Mouse (Mus musculus) hindbrain, embryonic 11.5 days (tissue): ENCODE data around the gene Gm20388. TPM values are rescaled to one million over a fixed set of nuclear protein-coding genes. Genes with fewer than 3 reads are reported as not detected.

Experiments
- ATAC-seq: fragments of 200-750 bp; cut with Nextera tagmentation; 2 replicates; pipeline ENCODE4 v1.8.0; 2017; ENCODE audit warnings: mild to moderate bottlenecking, moderate TSS enrichment, moderate library complexity; ENCODE audit not compliant: low FRiP score
- DNase-seq: peaks from one replicate; pipeline ENCODE4 v3.0.0-alpha.2; 2015; ENCODE audit warnings: low spot score
- H3K27ac ChIP-seq: fragments of 300-500 bp; sonication (generic); 2 replicates; pipeline ENCODE4 v1.5.1; 2014; ENCODE audit warnings: mild to moderate bottlenecking, low read depth, low read length
- H3K27me3 ChIP-seq: fragments of 300-500 bp; sonication (generic); 2 replicates; pipeline ENCODE4 v1.6.1; 2014; ENCODE audit warnings: mild to moderate bottlenecking, low read length, moderate library complexity, mixed read lengths; ENCODE audit not compliant: control insufficient read depth, insufficient read depth
- H3K36me3 ChIP-seq: fragments of 300-500 bp; sonication (generic); 2 replicates; pipeline ENCODE4 v1.6.1; 2014; ENCODE audit warnings: mild to moderate bottlenecking, low read length, moderate library complexity, mixed read lengths; ENCODE audit not compliant: control insufficient read depth, insufficient read depth
- H3K4me1 ChIP-seq: fragments of 300-500 bp; sonication (generic); replicated peaks from 2 replicates; pipeline ENCODE4 v1.6.1; 2014; ENCODE audit warnings: low read length, mixed read lengths; ENCODE audit not compliant: control insufficient read depth, insufficient read depth
- H3K4me2 ChIP-seq: fragments of 300-500 bp; sonication (generic); replicated peaks from 2 replicates; pipeline ENCODE4 v1.6.1; 2014; ENCODE audit warnings: mild to moderate bottlenecking, low read depth, low read length
- H3K4me3 ChIP-seq: fragments of 300-500 bp; sonication (generic); 2 replicates; pipeline ENCODE4 v1.5.1; 2014; ENCODE audit warnings: low read depth, low read length
- H3K9ac ChIP-seq: fragments of 300-500 bp; sonication (generic); 2 replicates; pipeline ENCODE4 v1.6.1; 2014; ENCODE audit warnings: low read depth, low read length
- H3K9me3 ChIP-seq: fragments of 300-500 bp; sonication (generic); 2 replicates; pipeline ENCODE4 v1.6.1; 2016; ENCODE audit warnings: low read length; ENCODE audit not compliant: control insufficient read depth
- WGBS: fragments of 180-500 bp; shearing (Covaris S2); extraction: QIAGEN DNeasy Blood & Tissue Kit; methylation state at CpG from one replicate; pipeline ENCODE4 v1.1.7; 2014; 5-methylcytosine and 5-hydroxymethylcytosine counted together
- polyA plus RNA-seq: library from polyadenylated mRNA; unstranded; fragments of >200 nt; fragmentation: Nextera tagmentation; extraction: Ambion mirVana; gene quantifications from 2 replicates; pipeline ENCODE4 v1.2.1, GENCODE M21; 2014

Gene Gm20388
- polyA plus RNA-seq, 1 experiment from 2014 or later, result 11.8 TPM

DNA sequence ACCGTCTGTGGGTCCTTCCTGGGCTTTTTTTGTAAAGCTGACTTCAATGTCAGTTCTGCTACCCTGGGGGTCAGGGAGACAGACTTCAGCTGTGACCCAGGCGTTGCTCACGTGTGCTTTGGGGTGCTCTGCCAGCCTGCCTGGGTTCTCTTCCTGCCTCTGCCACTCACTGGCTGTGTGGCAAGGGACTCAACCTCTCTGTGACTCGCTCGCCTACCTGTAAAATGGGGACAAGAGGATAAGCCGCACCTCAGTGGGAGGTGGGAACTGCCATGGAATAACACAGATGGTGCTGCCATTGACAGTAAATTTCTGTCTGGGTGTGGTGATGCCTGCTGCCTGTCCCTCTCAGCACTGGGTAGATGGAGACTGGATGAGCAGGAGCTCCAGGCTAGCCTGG lies 605.0 kb downstream of the Gm20388 start:
- Histone ChIP-seq H3K9me3 (no peaks in the 10 kb centered on the region), H3K27me3 (no peaks in the 10 kb centered on the region), H3K4me1 (peaks cover 76% of the 10 kb centered on the region), H3K4me3 (no peak overlapping the region), H3K27ac (peak overlapping the region; percentile 76; the same call in 1 of the 2 replicates), H3K4me2 (no peak overlapping the region), H3K36me3 (no peaks in the 10 kb centered on the region), H3K9ac (no peak overlapping the region)
- no peak for DNase-seq
- ATAC-seq, result no peak
- 76% methylated on average over 6 of the region's 6 CpGs for WGBS

DNA sequence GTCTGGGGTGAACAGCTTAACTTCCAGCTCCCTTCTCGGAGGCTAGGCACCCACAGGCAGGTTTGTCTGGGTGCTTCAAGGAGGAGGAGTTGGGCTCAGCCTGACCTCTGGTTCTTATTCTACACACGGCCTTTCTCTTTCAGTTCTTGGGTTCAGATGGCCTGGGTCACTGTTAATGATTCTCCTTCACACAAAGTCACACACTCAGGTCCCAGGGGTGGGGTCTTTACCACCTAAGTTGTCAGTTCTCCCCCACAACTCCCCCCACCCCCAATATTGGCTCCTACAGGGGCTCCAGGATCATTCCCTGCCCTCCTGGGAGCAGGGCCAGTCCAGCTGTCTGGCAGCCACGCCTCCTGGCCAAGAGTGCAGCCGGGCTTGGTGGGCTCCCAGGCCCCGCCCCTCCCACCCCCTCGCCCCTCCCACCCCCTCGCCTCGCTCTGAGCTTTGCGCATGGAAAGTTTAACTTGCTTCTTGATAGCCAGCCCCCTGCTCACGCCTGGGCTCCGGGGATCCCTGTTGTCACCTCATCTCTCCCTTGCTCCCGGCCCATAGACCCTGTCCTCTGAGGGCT lies 605.6 kb downstream of the Gm20388 start:
- 9% methylated on average over 10 of the region's 12 CpGs for WGBS
- Histone ChIP-seq H3K4me3 (no peak overlapping the region), H3K4me2 (no peak overlapping the region), H3K9ac (0 out of 2 replicates have a peak overlapping the region, but pooled peaks have one; percentile 31), H3K27ac (peak overlapping the region; percentile 76), H3K9me3 (no peaks in the 10 kb centered on the region), H3K4me1 (peaks cover 76% of the 10 kb centered on the region), H3K27me3 (no peaks in the 10 kb centered on the region), H3K36me3 (no peaks in the 10 kb centered on the region)
- DNase-seq, result peak; percentile 72
- ATAC-seq, result no peak

DNA sequence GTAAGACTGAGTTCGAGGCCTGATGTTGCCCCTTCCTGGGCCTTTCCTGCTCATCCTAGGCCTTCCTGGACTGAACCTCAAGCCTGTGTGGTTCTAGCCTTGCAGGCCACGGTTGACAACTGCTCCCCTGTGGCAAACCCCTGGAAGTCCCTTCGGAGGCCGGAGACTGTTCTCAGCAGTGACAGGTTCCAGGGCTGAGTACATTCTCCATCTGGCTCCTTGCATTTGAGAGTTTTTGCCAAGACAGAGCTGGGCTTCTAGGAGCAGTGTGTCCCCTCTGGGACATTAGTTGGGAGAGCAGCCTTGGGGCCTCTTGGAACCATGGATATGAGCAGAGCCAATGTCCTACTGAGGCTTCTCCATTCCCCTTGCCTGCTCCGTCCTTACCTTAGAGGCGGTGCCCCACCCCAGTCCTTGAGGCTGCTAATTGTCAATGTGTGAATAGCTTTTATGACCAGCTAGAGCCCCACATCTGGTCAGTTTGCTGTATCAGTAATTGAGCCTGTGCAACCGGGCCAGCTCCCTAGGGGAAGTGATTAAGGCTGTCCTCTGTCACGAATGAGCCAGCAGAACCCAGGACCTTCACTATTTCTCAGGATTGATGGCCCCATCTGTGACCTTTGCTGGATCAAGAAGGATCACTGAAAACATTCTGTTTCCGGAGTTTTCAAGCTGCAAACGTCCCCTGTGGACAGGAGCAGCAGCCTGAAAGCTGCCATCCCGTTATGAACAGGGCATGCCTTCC lies 607.2 kb downstream of the Gm20388 start:
- Histone ChIP-seq H3K27ac (peak overlapping the region; percentile 76), H3K27me3 (no peaks in the 10 kb centered on the region), H3K9me3 (no peaks in the 10 kb centered on the region), H3K9ac (no peak overlapping the region), H3K4me2 (no peak overlapping the region), H3K4me1 (peaks cover 72% of the 10 kb centered on the region), H3K36me3 (no peaks in the 10 kb centered on the region), H3K4me3 (no peak overlapping the region)
- WGBS, result 33% methylated on average over 11 of the region's 11 CpGs
- DNase-seq (no peak), ATAC-seq (no peak)

DNA sequence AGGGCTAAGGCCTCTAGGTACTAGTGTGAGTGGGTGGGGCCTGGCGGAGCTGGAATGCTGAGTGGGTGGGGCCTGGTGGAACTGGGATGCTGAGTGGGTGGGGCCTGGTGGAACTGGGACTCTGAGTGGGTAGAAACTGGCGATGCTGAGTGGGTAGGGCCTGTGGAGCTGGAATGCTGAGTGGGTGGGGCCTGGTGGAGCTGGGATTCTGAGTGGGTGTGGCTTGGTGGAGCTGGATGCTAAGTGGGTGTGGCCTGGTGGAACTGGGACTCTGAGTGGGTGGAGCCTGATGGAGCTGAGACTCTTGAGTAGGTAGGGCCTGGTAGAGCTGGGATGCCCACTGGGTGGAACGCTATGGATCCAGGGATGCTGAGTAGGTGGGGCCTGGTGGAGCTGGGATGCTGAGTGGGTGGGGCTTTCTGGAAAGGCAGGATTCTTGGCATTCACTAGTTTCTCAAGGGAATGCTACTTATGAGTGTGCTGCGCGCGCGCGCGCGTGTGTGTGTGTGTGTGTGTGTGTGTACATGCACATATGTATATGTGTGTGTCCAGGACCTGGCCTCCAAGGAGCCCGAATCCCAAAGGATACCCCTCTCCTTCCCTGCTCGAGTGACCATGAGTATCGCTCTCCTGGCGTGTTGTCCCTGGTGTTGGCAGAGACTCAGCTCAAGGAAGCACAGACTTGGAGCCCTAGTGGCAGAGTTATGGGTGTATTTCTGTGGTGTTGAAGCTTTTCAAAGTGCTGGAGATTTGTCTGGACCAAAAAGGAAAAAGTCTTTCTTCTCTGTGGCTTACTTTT lies 608.3 kb downstream of the Gm20388 start:
- Histone ChIP-seq H3K4me1 (peaks cover 64% of the 10 kb centered on the region), H3K9ac (no peak overlapping the region), H3K4me3 (no peak overlapping the region), H3K36me3 (no peaks in the 10 kb centered on the region), H3K27ac (peak overlapping the region; percentile 76; the same call in 1 of the 2 replicates), H3K9me3 (no peaks in the 10 kb centered on the region), H3K27me3 (no peaks in the 10 kb centered on the region), H3K4me2 (no peak overlapping the region)
- WGBS, result 60% methylated on average over 14 of the region's 14 CpGs
- DNase-seq (no peak), ATAC-seq (no peak)

DNA sequence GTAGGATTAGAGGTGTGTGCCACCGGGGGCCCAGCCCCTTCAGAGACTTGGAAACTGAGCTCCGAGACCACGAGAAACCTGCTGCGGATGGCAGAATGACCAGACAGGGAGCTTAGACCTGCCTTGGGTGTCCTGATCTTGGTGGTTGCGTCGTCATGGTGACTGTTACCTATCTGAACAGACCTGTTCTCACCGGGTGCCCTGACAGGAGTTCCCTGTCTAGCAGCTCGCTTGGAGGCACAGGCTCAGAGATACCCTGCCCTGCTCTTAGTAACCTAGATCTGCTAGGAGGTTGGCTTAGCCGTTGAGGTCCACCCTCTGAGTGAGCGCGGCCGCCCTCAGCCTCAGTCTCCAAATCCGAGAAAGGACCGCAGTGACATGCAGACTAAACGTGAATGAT lies 609.6 kb downstream of the Gm20388 start:
- ATAC-seq (no peak), DNase-seq (no peak)
- H3K27ac ChIP-seq, result peak overlapping the region; percentile 93
- 71% methylated on average over 15 of the region's 15 CpGs for WGBS
- H3K4me3 ChIP-seq, result no peak overlapping the region
- H3K9ac ChIP-seq, result 0 out of 2 replicates have a peak overlapping the region, but pooled peaks have one; percentile 20
- no peaks in the 10 kb centered on the region for H3K27me3 ChIP-seq
- no peaks in the 10 kb centered on the region for H3K36me3 ChIP-seq
- H3K4me1 ChIP-seq, result peaks cover 53% of the 10 kb centered on the region
- H3K4me2 ChIP-seq, result no peak overlapping the region
- H3K9me3 ChIP-seq, result no peaks in the 10 kb centered on the region

DNA sequence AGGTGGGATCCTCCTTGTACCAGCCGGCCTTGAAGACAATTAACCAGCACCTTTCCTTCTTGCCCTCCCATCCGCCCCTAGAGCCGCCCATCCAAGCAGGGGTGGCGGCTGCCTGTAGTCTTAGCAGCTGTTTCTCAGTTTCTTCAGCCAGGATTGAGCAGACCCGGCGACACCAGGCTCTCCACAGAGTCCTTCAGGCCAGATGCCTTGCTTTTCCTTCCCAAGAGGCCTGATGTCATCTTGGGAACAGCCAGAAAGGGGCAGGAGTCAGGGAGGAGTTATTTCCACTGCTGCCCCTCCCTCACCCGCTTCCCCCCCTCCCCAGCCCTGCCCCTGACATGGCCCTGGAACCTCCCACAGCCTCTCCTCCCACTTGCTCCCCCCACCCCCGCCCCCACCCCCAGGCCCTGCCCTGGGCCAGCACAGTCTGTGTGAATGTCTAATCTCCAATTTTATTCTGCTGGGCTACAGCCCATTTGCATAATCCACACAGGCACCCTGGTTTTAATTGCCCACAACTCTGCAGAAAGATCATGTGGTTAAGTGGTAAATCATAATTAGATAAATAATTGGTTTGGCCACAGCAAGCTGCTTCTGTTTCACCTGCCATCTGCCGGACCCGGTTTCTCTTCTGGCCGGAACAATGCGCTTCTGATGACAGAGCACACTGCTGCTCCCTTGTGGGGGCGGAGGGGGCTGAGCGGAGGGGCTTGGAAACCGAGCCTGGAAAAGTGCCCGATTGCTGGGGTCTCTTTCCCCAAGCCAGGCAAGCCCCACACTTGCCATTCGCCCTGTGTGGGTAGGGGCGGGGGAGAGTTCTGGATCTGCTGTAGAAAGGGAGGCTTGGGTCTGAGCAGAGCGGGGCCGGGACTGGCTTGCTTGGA lies 610.3 kb downstream of the Gm20388 start:
- peak overlapping the region; percentile 20; the same call in 1 of the 2 replicates for H3K9ac ChIP-seq
- no peak overlapping the region; the same call in 1 of the 2 replicates for H3K4me2 ChIP-seq
- 12% methylated on average over 19 of the region's 20 CpGs for WGBS
- H3K27ac ChIP-seq, result peak overlapping the region; percentile 93
- H3K36me3 ChIP-seq, result no peaks in the 10 kb centered on the region
- no peak overlapping the region for H3K4me3 ChIP-seq
- peak; percentile 84 for ATAC-seq
- H3K9me3 ChIP-seq, result no peaks in the 10 kb centered on the region
- peak; percentile 81 for DNase-seq
- H3K4me1 ChIP-seq, result peaks cover 54% of the 10 kb centered on the region
- H3K27me3 ChIP-seq, result no peaks in the 10 kb centered on the region

DNA sequence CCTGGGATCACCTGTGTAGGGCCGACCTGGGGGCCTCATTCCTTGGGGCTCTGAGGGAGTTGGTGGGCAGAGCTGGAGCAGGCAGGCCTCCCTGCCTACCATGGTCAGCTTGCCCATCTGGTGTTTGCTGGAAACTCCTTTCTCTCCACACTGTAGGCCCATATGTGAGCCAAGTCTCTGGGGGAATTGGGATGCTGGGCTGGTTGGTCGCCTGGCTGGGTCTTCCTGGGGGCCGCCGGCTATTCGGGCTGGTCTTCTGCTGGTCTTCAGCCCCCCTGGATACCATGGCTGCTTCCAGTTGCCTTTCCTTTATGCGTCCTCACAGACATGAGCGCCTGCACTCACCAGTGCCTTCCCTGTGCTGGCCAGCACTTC lies 610.9 kb downstream of the Gm20388 start:
- WGBS, result 38% methylated on average over 7 of the region's 7 CpGs
- H3K4me1 ChIP-seq, result peaks cover 55% of the 10 kb centered on the region

DNA sequence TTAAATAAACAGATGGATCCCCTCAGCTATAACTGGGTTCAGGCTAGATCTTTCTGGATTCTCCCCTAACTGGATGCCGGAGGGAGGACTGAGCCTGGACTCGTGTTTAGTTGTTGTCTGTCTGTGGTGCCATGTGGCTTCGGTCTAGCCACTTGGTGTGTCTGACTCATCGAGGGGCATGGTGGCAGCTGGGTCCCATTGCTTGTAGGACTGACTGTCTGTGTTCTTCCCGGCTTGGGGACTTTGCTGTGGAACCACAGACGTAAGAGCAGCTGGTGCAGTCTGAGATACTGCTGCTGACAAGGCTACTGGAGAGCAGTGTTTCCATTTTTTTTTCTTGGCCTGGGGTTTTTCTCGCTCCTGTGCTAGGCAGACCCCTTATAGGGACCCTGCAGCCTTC lies 613.0 kb downstream of the Gm20388 start:
- peak overlapping the region; percentile 51; the same call in 1 of the 2 replicates for H3K27ac ChIP-seq

More for the DNA sequence above, 610.9 kb downstream of the Gm20388 start:
- peak; percentile 51 for DNase-seq
- Histone ChIP-seq H3K27ac (peak overlapping the region; percentile 93), H3K9ac (peak overlapping the region; percentile 12; the same call in 1 of the 2 replicates), H3K9me3 (no peaks in the 10 kb centered on the region), H3K36me3 (no peaks in the 10 kb centered on the region), H3K4me3 (no peak overlapping the region), H3K27me3 (no peaks in the 10 kb centered on the region), H3K4me2 (no peak overlapping the region; the same call in 1 of the 2 replicates)
- ATAC-seq, result no peak

More for the DNA sequence above, 613.0 kb downstream of the Gm20388 start:
- no peak for DNase-seq
- ATAC-seq, result no peak
- WGBS, result 69% methylated on average over 7 of the region's 7 CpGs
- Histone ChIP-seq H3K9me3 (no peaks in the 10 kb centered on the region), H3K4me1 (peaks cover 53% of the 10 kb centered on the region), H3K4me2 (no peak overlapping the region), H3K27me3 (no peaks in the 10 kb centered on the region), H3K36me3 (no peaks in the 10 kb centered on the region), H3K4me3 (no peak overlapping the region), H3K9ac (no peak overlapping the region)
